Mouse (Mus musculus) MEL (cell line): ENCODE data around the gene Snx29.

ENCODE experiments used
- ELF1 ChIP-seq: IDR thresholded peaks from 2 replicates; pipeline ENCODE4 v1.6.1; 2014; ENCODE audit warnings: low read depth, mild to moderate bottlenecking, inconsistent platforms, low read length, improper control_type of control experiment, moderate library complexity
- GABPA ChIP-seq: IDR thresholded peaks from 2 replicates; pipeline ENCODE4 v1.6.1; 2012; ENCODE audit warnings: low read depth, mild to moderate bottlenecking, inconsistent platforms, low read length, improper control_type of control experiment, moderate library complexity
- JUND ChIP-seq: IDR thresholded peaks from 2 replicates; pipeline ENCODE4 v1.6.1; 2011; ENCODE audit warnings: low read depth, mild to moderate bottlenecking, improper control_type of control experiment, low read length
- TAL1 ChIP-seq: IDR thresholded peaks from 2 replicates; pipeline ENCODE4 v1.6.1; 2012; ENCODE audit warnings: mild to moderate bottlenecking, inconsistent platforms, low read length, moderate library complexity, mixed read lengths

DNA sequence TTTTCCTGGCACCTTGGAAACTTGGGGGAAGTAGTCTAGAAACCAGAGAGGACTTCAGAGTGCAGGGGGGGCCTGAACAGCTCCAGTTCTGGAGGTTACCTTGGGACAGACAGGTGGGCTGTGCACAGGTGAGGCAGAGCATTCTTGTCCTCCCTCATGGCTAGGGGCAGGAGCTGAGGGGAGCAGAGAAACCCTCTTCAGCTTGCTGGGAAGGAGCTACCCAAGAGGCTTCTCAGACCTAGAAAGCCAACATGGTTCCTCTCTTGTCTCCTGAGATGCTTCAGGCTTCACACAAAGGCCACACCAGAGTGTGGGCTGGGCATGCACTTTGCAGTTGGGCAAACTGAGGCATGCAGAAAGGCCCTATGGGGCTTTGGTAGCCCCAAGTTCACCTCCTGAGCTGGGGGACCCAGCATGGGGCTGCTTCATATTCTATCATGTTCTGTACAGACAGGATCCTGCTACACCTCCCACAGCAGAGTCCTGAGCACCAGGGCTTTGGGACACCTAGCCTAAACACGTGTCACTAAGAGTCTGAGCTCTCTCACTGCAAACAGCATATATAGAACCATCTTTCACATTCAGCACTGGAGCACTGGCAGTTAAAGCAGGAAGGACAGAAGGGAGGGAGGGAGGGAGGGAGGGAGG is 434.0 kb downstream of the Snx29 start:
- TF ChIP-seq TAL1, result no peak
- TF ChIP-seq GABPA, result no peak
- no peak for TF ChIP-seq ELF1
- TF ChIP-seq JUND, result no peak
